Mouse (Mus musculus): Measurements from ENCODE around the gene Ttc37. TPM values are rescaled to one million over a fixed set of nuclear protein-coding genes. Genes with fewer than 3 reads are reported as not detected.
A peak's percentile ranks its signal among the peaks of the same experiment; 100 is the strongest.

Ttc37 gene
- polyA plus RNA-seq, 1 experiment: 6.9 TPM

DNA sequence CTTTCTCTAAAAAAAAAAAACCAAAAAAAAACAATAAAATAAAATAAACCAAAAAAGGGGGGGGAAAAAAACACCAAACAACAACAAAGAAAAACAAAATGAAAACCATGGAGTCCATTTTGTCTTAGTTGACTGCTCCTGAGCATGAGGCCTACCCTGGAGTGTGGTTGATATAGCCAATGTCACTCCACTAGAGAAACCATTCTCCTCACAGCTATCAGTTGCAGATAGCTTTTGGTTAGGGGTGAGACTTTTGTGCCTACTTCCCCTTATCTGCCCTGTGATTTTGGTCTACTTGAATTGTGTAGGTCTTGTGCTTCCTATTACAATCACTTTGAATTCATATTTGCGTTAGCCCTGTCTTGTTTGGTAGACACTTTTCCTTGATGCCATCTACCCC is 59.0 kb downstream of the Ttc37 start:
- Histone ChIP-seq H3K4me3 (ENCODE audit: insufficient read depth, low read depth, low read length) (no peak overlapping the region), H3K27ac (ENCODE audit: insufficient read depth, low read depth, low read length) (no peak overlapping the region), H3K36me3 (ENCODE audit: control insufficient read depth, insufficient read depth, low read length) (peaks cover 17% of the 10 kb centered on the region), H3K27me3 (replicated peaks; ENCODE audit: control insufficient read depth, insufficient read depth, low read length) (no peaks in the 10 kb centered on the region), H3K4me1 (ENCODE audit: control insufficient read depth, insufficient read depth, low read length) (no peaks in the 10 kb centered on the region)
- no peak for DNase-seq
- 98% methylated on average over 1 of the region's 1 CpGs for WGBS
- TF ChIP-seq CTCF (conservative IDR thresholded peaks at IDR 0.05; ENCODE audit: insufficient read depth, insufficient read length, low read depth, low read length): no peak
- no peak for TF ChIP-seq POLR2A (IDR thresholded peaks at IDR 0.05; ENCODE audit: low read depth, low read length)

- Histone ChIP-seq H3K27me3 (replicated peaks; ENCODE audit: control insufficient read depth, insufficient read depth, low read length) (no peaks in the 10 kb centered on the region), H3K36me3 (ENCODE audit: control insufficient read depth, insufficient read depth, low read length) (peaks cover 14% of the 10 kb centered on the region), H3K4me1 (ENCODE audit: control insufficient read depth, insufficient read depth, low read length) (no peaks in the 10 kb centered on the region), H3K27ac (ENCODE audit: insufficient read depth, low read depth, low read length) (peak overlapping the region; percentile 80), H3K4me3 (ENCODE audit: insufficient read depth, low read depth, low read length) (no peak overlapping the region)
- 67% methylated on average over 2 of the region's 2 CpGs for WGBS
- DNase-seq: peak; percentile 29
- TF ChIP-seq CTCF (conservative IDR thresholded peaks at IDR 0.05; ENCODE audit: insufficient read depth, insufficient read length, low read depth, low read length): no peak
- TF ChIP-seq POLR2A (IDR thresholded peaks at IDR 0.05; ENCODE audit: low read depth, low read length): no peak
These were observed 62.1 kb downstream of the Ttc37 start for GRCm38 (mm10) chr13:76160587-76160986.

DNA sequence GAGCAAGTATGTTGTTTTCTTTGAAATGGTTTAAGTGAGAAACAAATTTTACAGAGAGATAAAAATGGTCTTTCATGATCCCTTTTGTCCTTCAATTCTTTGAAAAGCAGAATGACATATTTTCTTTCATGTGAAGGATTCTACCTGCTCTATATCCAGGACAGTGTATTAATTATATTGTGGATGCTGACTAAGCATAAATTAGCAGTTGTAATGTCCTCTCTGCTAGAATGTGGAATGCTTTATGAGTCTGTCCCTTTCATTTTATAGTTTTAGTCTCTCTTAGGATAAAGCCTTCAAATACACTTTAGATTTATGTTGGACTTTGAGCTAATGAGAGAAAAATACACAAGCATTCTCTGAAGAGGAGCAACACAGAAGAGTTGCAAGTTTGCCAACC is 75.8 kb downstream of the Ttc37 start:
- Histone ChIP-seq H3K27ac (ENCODE audit: insufficient read depth, low read depth, low read length) (no peak overlapping the region), H3K36me3 (ENCODE audit: control insufficient read depth, insufficient read depth, low read length) (peaks cover 4% of the 10 kb centered on the region), H3K4me1 (ENCODE audit: control insufficient read depth, insufficient read depth, low read length) (no peaks in the 10 kb centered on the region), H3K27me3 (replicated peaks; ENCODE audit: control insufficient read depth, insufficient read depth, low read length) (no peaks in the 10 kb centered on the region), H3K4me3 (ENCODE audit: insufficient read depth, low read depth, low read length) (no peak overlapping the region)
- no peak for DNase-seq
- TF ChIP-seq POLR2A (IDR thresholded peaks at IDR 0.05; ENCODE audit: low read depth, low read length): no peak
- TF ChIP-seq CTCF (conservative IDR thresholded peaks at IDR 0.05; ENCODE audit: insufficient read depth, insufficient read length, low read depth, low read length): no peak

GRCm38 (mm10) chr13:76178700-76179099 is 80.2 kb downstream of the Ttc37 start:
- Histone ChIP-seq H3K4me1 (ENCODE audit: control insufficient read depth, insufficient read depth, low read length) (no peaks in the 10 kb centered on the region), H3K36me3 (ENCODE audit: control insufficient read depth, insufficient read depth, low read length) (peaks cover 6% of the 10 kb centered on the region), H3K27me3 (replicated peaks; ENCODE audit: control insufficient read depth, insufficient read depth, low read length) (no peaks in the 10 kb centered on the region), H3K4me3 (ENCODE audit: insufficient read depth, low read depth, low read length) (no peak overlapping the region), H3K27ac (ENCODE audit: insufficient read depth, low read depth, low read length) (no peak overlapping the region)
- no peak for DNase-seq
- WGBS: 96% methylated on average over 5 of the region's 5 CpGs
- TF ChIP-seq POLR2A (IDR thresholded peaks at IDR 0.05; ENCODE audit: low read depth, low read length) (no peak), CTCF (conservative IDR thresholded peaks at IDR 0.05; ENCODE audit: insufficient read depth, insufficient read length, low read depth, low read length) (no peak)

DNA sequence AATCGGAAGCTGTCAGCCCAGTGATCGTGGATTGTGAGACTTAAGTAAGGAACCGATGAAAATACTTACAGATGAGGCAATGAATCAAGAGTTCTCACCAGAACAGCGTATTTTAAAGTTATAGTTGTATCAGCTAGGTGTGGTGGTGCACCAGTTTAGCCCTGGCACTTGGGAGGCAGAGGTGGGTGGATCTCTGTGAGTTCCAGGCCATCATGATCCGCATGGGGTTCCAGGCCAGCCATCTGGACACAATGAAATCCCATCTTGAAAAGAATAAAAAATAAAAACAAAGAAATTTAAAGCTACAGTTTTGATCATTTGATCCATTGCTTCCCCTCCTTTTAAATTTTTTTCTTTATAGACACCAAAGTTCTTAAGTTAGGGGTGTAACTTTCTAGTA is 89.1 kb downstream of the Ttc37 start:
- no peak for DNase-seq
- WGBS: 94% methylated on average over 5 of the region's 5 CpGs
- Histone ChIP-seq H3K27ac (ENCODE audit: insufficient read depth, low read depth, low read length) (no peak overlapping the region), H3K27me3 (replicated peaks; ENCODE audit: control insufficient read depth, insufficient read depth, low read length) (no peaks in the 10 kb centered on the region), H3K4me3 (ENCODE audit: insufficient read depth, low read depth, low read length) (no peak overlapping the region), H3K36me3 (ENCODE audit: control insufficient read depth, insufficient read depth, low read length) (peaks cover 1% of the 10 kb centered on the region), H3K4me1 (ENCODE audit: control insufficient read depth, insufficient read depth, low read length) (no peaks in the 10 kb centered on the region)
- no peak for TF ChIP-seq CTCF (conservative IDR thresholded peaks at IDR 0.05; ENCODE audit: insufficient read depth, insufficient read length, low read depth, low read length)
- no peak for TF ChIP-seq POLR2A (IDR thresholded peaks at IDR 0.05; ENCODE audit: low read depth, low read length)

DNA sequence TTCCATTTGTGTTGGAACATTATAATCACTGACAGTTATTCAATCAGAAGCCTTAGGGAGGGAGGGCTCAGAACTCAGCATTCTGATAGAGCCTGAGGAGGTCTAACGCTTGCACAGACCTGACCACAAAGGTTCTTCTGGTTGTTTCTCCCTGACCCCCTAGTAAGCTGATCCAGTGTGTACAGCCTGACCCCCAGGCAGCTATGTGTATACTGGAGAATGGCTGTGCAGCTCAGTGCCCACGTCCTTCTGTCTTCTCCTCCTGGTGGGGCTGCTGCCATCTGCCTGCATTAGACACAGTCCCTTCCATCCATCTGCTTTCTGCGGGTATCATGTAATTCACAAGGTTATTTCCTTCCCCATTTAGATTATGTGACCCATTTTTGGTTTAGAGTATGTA is 90.7 kb downstream of the Ttc37 start:
- peaks cover 1% of the 10 kb centered on the region for H3K36me3 ChIP-seq (ENCODE audit: control insufficient read depth, insufficient read depth, low read length)
- no peak for DNase-seq
- H3K27ac ChIP-seq (ENCODE audit: insufficient read depth, low read depth, low read length): no peak overlapping the region
- no peaks in the 10 kb centered on the region for H3K27me3 ChIP-seq (replicated peaks; ENCODE audit: control insufficient read depth, insufficient read depth, low read length)
- TF ChIP-seq CTCF (conservative IDR thresholded peaks at IDR 0.05; ENCODE audit: insufficient read depth, insufficient read length, low read depth, low read length) (no peak), POLR2A (IDR thresholded peaks at IDR 0.05; ENCODE audit: low read depth, low read length) (no peak)
- no peak overlapping the region for H3K4me3 ChIP-seq (ENCODE audit: insufficient read depth, low read depth, low read length)
- WGBS: 86% methylated on average over 3 of the region's 3 CpGs
- no peaks in the 10 kb centered on the region for H3K4me1 ChIP-seq (ENCODE audit: control insufficient read depth, insufficient read depth, low read length)

DNA sequence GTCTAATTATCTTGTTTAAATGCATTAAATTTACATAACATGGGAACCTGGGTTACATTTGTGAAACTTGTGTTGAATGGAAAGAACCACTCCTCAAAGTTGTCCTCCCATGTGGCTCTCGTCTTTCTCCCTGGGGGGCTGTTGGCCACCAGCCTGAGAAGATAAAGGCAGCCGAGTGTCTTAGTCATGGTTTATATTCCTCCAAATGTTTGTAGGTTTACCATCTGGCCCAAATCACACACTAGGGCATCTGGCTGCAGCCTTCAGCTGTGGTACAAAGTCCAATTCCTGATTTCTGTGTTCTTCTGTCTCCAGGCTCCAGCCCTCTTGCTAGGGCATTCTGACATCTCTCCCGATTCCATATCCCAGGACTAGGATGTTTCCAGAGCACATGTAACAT is 91.7 kb downstream of the Ttc37 start:
- no peaks in the 10 kb centered on the region for H3K4me1 ChIP-seq (ENCODE audit: control insufficient read depth, insufficient read depth, low read length)
- H3K36me3 ChIP-seq (ENCODE audit: control insufficient read depth, insufficient read depth, low read length): peaks cover 1% of the 10 kb centered on the region
- DNase-seq: no peak
- H3K27ac ChIP-seq (ENCODE audit: insufficient read depth, low read depth, low read length): no peak overlapping the region
- H3K27me3 ChIP-seq (replicated peaks; ENCODE audit: control insufficient read depth, insufficient read depth, low read length): no peaks in the 10 kb centered on the region
- H3K4me3 ChIP-seq (ENCODE audit: insufficient read depth, low read depth, low read length): no peak overlapping the region
- TF ChIP-seq CTCF (conservative IDR thresholded peaks at IDR 0.05; ENCODE audit: insufficient read depth, insufficient read length, low read depth, low read length) (no peak), POLR2A (IDR thresholded peaks at IDR 0.05; ENCODE audit: low read depth, low read length) (no peak)
- WGBS: 90% methylated on average over 3 of the region's 3 CpGs

GRCm38 (mm10) chr13:76194937-76195336 is 96.4 kb downstream of the Ttc37 start:
- no peak for TF ChIP-seq CTCF (conservative IDR thresholded peaks at IDR 0.05; ENCODE audit: insufficient read depth, insufficient read length, low read depth, low read length)
- TF ChIP-seq POLR2A (IDR thresholded peaks at IDR 0.05; ENCODE audit: low read depth, low read length): no peak
- H3K4me3 ChIP-seq (ENCODE audit: insufficient read depth, low read depth, low read length): no peak overlapping the region
- DNase-seq: no peak
- H3K4me1 ChIP-seq (ENCODE audit: control insufficient read depth, insufficient read depth, low read length): no peaks in the 10 kb centered on the region
- H3K27ac ChIP-seq (ENCODE audit: insufficient read depth, low read depth, low read length): no peak overlapping the region
- H3K36me3 ChIP-seq (ENCODE audit: control insufficient read depth, insufficient read depth, low read length): no peaks in the 10 kb centered on the region; the same call in none of the 2 replicates
- H3K27me3 ChIP-seq (replicated peaks; ENCODE audit: control insufficient read depth, insufficient read depth, low read length): no peaks in the 10 kb centered on the region

All from kidney, adult 2 months (tissue).